Mouse (Mus musculus) brain, embryonic 14.5 days (tissue): ENCODE data around the gene BC049715. TPM values are rescaled to one million over a fixed set of nuclear protein-coding genes. Genes with fewer than 3 reads are reported as not detected.

ENCODE experiments used
- DNase-seq: peaks from one replicate; pipeline ENCODE4 v3.0.0-alpha.2; 2011; ENCODE audit warnings: low read depth
- CTCF ChIP-seq: fragments of 200-500 bp; IDR thresholded peaks from 2 replicates; pipeline ENCODE4 v1.5.1; 2012; ENCODE audit warnings: inconsistent platforms, mild to moderate bottlenecking, moderate library complexity, borderline replicate concordance; ENCODE audit not compliant: insufficient read depth, insufficient read length; ENCODE audit errors: extremely low read depth
- POLR2A ChIP-seq: fragments of 200-500 bp; IDR thresholded peaks from 2 replicates; pipeline ENCODE4 v1.6.1; 2012; ENCODE audit warnings: mild to moderate bottlenecking, inconsistent platforms, borderline replicate concordance; ENCODE audit not compliant: poor library complexity, insufficient read depth, insufficient read length, severe bottlenecking; ENCODE audit errors: extremely low read depth
- polyA plus RNA-seq: library from polyadenylated mRNA; depleted of rRNA; stranded (reverse); fragments of >200 nt; gene quantifications from 2 replicates; pipeline ENCODE4 v1.2.3, GENCODE M21; 2012

The BC049715 gene
- polyA plus RNA-seq, 1 experiment: 0.51 TPM

GRCm38 (mm10) chr6:136837323-136837722 lies 9.9 kb downstream of the BC049715 start:
- no peak for TF ChIP-seq CTCF
- no peak for TF ChIP-seq POLR2A
- DNase-seq: no peak

DNA sequence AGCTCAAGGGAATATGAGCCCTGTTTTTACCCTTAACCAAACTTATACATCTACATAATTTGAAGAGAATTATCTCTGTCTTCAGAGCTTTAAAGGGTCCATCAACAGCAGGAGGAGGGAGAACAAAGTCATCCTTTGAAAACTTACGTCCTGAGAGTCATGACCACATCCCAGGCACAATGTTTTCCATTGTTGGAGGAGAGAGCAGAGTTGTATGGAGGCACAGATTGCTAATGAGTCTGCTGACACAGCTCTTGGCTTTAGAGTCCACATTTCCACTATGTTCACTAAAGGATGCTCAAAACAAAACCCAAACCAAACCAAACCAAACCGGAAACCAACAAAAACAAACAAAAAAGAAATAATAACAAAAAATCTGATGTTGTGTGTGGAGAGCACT lies 17.5 kb downstream of the BC049715 start:
- TF ChIP-seq POLR2A: no peak
- TF ChIP-seq CTCF: no peak
- DNase-seq: no peak

DNA sequence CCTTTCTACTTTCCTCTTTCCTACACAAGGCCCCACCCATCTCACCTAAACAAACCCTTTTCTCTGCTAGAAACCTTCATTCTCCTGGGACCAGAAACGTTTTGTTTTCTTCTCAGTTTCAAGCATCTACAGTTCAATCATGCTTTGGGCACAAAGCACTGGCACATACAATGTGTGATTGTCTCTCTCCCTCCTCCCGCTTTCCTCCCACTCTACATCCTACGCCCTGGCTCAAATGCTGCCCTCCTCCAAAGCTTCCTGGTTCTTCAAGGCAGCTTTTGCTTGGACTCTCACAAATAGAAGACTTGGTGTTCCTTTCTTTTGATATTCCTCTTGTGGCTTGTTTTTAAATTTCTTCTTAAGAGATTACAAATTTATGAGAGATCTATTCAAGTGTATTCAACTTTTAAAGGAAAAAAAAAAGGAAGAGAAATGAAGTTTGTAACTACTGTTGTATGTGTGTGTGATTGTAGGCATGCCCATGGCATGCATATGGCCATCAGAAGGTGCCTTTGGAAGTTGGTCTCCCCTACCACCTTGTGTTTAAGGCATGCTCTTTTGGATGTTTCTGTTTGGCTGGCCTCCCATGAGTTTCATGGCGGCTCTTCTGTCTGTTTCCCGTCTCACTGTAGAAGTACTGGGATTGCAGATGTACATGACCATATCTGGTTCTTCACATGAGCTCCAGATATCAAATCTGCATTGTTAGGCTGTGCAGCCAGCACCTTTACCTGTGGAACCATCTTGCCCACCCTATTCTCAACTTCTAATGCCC lies 18.5 kb downstream of the BC049715 start:
- TF ChIP-seq POLR2A (no peak), CTCF (no peak)
- no peak for DNase-seq

DNA sequence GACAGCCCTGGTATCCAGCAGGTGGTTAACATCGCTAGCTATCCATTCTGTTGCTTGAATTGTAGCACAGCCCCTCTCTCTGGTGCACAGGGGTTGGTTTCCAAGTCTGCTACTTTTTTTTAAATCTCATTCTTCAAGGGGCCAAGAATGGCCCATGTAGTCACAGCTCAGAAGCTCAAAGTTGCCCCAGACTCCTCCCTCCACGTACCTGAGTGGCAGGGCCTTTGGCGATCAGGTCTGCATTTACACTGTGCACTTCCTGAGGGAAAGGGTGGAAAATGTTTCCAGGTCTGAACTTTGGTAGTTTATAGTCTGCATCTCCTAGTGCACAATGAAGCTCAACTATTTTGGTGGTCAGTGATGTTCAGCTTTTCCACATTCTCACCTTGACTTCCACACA lies 19.8 kb downstream of the BC049715 start:
- DNase-seq: no peak
- TF ChIP-seq CTCF: no peak
- no peak for TF ChIP-seq POLR2A

- no peak for DNase-seq
- no peak for TF ChIP-seq POLR2A
- peak; percentile 55 for TF ChIP-seq CTCF
Measured at GRCm38 (mm10) chr6:136847790-136848189, 20.4 kb downstream of the BC049715 start.

DNA sequence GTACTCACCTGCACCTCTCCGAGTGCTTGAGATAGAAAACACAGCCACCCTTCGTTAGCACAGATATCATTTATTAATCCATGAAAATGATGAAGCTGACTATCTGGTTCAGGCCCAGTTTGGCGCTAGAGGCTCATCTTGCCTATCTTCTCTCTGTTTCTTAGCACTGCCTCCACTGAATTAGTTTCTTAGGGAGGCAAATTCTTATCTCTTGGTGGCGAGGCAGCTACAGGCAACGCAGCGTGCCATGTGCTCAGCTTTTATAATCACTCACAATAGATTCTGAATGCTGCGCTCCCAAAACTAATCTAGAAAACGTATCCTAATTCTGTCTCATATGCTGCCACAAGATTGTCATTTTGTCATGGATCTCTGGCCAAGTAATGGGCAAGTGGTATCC lies 21.0 kb downstream of the BC049715 start:
- no peak for TF ChIP-seq CTCF
- TF ChIP-seq POLR2A: no peak
- no peak for DNase-seq

DNA sequence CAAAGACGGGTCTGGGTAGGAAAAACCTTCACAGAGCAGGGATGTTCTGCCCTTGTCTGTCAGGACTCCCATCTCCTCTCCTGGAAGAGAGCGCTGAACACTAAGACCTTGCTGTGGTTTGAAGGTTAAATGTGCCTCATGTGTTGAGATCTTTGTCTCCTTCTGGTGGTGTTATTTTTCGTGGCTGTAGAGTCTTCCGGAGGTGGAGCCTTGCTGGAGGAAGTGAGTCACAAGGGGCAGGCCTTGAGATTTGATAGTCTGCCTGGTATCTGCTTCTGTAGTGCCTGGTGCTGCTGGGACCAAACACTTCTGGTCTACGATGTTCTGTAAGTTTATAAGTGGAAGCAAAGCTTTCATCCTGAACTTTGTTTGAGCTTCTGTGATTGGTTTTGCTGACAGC lies 21.5 kb downstream of the BC049715 start:
- DNase-seq: no peak
- TF ChIP-seq CTCF: no peak
- TF ChIP-seq POLR2A: no peak

GRCm38 (mm10) chr6:136850267-136850666 lies 22.8 kb downstream of the BC049715 start:
- no peak for DNase-seq
- TF ChIP-seq CTCF (no peak), POLR2A (no peak)

- no peak for TF ChIP-seq POLR2A
- DNase-seq: no peak
Measured at GRCm38 (mm10) chr6:136852348-136852747, 24.9 kb downstream of the BC049715 start.

- DNase-seq: no peak
- TF ChIP-seq CTCF (no peak), POLR2A (no peak)
Measured at GRCm38 (mm10) chr6:136852762-136853161, 25.3 kb downstream of the BC049715 start.

- no peak for DNase-seq
- no peak for TF ChIP-seq CTCF
- TF ChIP-seq POLR2A: no peak
Measured at GRCm38 (mm10) chr6:136854361-136854781, 26.9 kb downstream of the BC049715 start.

- TF ChIP-seq CTCF (no peak), POLR2A (no peak)
- no peak for DNase-seq
Measured at GRCm38 (mm10) chr6:136855183-136855582, 27.8 kb downstream of the BC049715 start.

DNA sequence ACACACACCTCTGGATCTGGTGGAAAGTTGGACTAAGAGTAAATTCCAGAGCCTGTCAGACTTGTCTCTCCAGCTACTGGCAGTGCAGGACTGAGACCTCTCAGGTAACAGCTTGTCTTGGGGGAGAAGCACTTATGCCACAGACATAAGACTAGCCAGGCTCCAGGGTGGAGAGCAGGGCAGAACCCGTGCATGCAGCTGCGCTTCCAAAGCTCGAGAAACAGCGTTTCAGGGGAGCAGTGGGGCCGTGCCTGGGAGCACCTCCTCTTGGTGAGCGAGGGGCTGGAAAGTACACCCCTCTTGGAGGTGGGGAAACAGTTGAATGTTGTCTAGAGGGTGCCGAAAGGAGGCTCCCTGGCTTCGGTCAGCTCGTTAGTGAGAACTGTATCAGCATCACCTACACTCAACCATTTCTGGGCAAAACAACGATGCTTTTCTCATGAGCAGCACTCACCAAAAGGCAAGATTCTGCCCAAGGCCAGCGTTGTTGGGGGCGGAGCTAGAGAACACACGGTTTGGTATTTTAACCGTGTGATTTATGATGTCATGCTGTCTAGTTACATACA lies 28.7 kb downstream of the BC049715 start:
- no peak for DNase-seq
- TF ChIP-seq POLR2A (no peak), CTCF (no peak)
